Mouse (Mus musculus): ENCODE measurements at regions not wholly inside any gene's neighbourhood (a gene's known extent, or its start where the extent isn't known, plus 50 kb on each side); places are given as distances from the start of the nearest gene placed in this dataset.

- no peaks in the 10 kb centered on the region for H3K36me3 ChIP-seq (replicated peaks; ENCODE audit: control insufficient read depth, insufficient read depth, low read depth, low read length)
- DNase-seq (ENCODE audit: low spot score) (peak; percentile 70), ATAC-seq (replicated peaks; ENCODE audit: insufficient number of reproducible peaks, low FRiP score, low TSS enrichment, low read depth) (no peak)
- H3K4me1 ChIP-seq (ENCODE audit: control insufficient read depth, insufficient read depth, low read length): no peaks in the 10 kb centered on the region
- no peaks in the 10 kb centered on the region for H3K27me3 ChIP-seq (ENCODE audit: control insufficient read depth, insufficient read depth, low read length)
- no peak overlapping the region for H3K4me3 ChIP-seq (ENCODE audit: low read depth, low read length)
- H3K9me3 ChIP-seq (replicated peaks; ENCODE audit: control insufficient read depth, low read length): no peaks in the 10 kb centered on the region
- no peak overlapping the region for H3K4me2 ChIP-seq (ENCODE audit: low read depth, low read length)
- 55% methylated on average over 13 of the region's 13 CpGs for WGBS
- H3K27ac ChIP-seq (replicated peaks; ENCODE audit: low read depth, low read length): 0 out of 2 replicates have a peak overlapping the region, but pooled peaks have one; percentile 31
- H3K9ac ChIP-seq (replicated peaks; ENCODE audit: low read length): no peak overlapping the region
Measured at GRCm38 (mm10) chr7:67826936-67827335, 67.4 kb upstream of the Synm start.

DNA sequence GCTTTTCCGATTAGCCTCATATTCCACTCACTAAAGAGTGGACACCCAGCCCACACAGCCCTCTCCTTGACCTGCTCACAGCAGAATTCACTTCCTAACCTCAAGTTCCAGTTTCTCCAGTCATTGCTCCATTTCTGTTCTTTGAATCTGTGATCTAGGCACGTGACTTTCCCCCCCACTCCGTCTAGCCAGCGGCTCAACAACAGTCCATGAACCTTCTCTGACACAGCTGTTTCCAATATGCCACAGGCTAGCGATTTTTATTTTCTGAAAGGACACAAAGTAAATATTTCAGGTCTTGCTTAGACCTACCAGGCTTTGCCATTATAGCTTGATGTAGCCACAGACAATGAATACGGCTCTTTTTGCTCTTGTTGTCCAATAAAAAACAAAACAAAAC is 66.8 kb upstream of the Synm start:
- Histone ChIP-seq H3K9ac (replicated peaks; ENCODE audit: low read length) (no peak overlapping the region), H3K4me2 (ENCODE audit: low read depth, low read length) (no peak overlapping the region), H3K4me1 (ENCODE audit: control insufficient read depth, insufficient read depth, low read length) (no peaks in the 10 kb centered on the region), H3K27me3 (ENCODE audit: control insufficient read depth, insufficient read depth, low read length) (no peaks in the 10 kb centered on the region), H3K4me3 (ENCODE audit: low read depth, low read length) (no peak overlapping the region), H3K9me3 (replicated peaks; ENCODE audit: control insufficient read depth, low read length) (no peaks in the 10 kb centered on the region), H3K36me3 (replicated peaks; ENCODE audit: control insufficient read depth, insufficient read depth, low read depth, low read length) (no peaks in the 10 kb centered on the region), H3K27ac (replicated peaks; ENCODE audit: low read depth, low read length) (no peak overlapping the region)
- no peak for ATAC-seq (replicated peaks; ENCODE audit: insufficient number of reproducible peaks, low FRiP score, low TSS enrichment, low read depth)
- peak; percentile 86 for DNase-seq (ENCODE audit: low spot score)
- WGBS: 61% methylated on average over 6 of the region's 6 CpGs

DNA sequence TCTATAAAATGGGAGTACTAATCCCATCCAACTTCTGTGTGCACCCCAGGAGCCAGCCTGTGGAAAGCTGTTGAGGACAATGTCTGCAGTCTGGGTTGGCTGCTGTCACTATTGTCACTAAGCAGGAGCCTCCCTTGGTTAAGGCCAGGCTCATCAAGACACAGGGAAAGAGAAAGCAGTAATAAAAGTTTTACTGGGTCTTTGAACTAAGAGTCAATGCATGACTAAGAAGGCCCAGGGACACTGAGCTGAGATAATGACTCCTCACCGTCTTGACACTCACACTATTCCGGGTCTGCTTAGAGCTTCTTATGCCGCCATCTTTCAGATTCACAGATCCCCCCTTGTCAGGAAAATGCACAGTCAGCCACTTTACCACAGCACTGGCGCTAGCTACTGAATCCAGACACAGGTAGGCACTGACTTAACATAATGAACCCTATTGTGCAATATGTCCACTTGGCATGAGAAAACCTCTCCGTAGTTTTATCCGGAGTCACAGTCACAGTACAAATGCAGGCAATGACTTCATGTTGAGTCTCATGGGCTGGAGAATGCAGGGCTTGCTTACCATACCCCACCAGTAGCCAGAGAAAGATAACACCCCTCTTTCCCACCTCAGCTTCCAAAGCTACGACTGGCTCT is 66.2 kb upstream of the Synm start:
- DNase-seq (ENCODE audit: low spot score) (no peak), ATAC-seq (replicated peaks; ENCODE audit: insufficient number of reproducible peaks, low FRiP score, low TSS enrichment, low read depth) (no peak)
- no peaks in the 10 kb centered on the region for H3K4me1 ChIP-seq (ENCODE audit: control insufficient read depth, insufficient read depth, low read length)
- H3K36me3 ChIP-seq (replicated peaks; ENCODE audit: control insufficient read depth, insufficient read depth, low read depth, low read length): no peaks in the 10 kb centered on the region
- no peaks in the 10 kb centered on the region for H3K9me3 ChIP-seq (replicated peaks; ENCODE audit: control insufficient read depth, low read length)
- H3K4me3 ChIP-seq (ENCODE audit: low read depth, low read length): no peak overlapping the region
- 78% methylated on average over 7 of the region's 7 CpGs for WGBS
- no peak overlapping the region for H3K27ac ChIP-seq (replicated peaks; ENCODE audit: low read depth, low read length)
- H3K27me3 ChIP-seq (ENCODE audit: control insufficient read depth, insufficient read depth, low read length): no peaks in the 10 kb centered on the region
- H3K4me2 ChIP-seq (ENCODE audit: low read depth, low read length): no peak overlapping the region
- no peak overlapping the region for H3K9ac ChIP-seq (replicated peaks; ENCODE audit: low read length)

DNA sequence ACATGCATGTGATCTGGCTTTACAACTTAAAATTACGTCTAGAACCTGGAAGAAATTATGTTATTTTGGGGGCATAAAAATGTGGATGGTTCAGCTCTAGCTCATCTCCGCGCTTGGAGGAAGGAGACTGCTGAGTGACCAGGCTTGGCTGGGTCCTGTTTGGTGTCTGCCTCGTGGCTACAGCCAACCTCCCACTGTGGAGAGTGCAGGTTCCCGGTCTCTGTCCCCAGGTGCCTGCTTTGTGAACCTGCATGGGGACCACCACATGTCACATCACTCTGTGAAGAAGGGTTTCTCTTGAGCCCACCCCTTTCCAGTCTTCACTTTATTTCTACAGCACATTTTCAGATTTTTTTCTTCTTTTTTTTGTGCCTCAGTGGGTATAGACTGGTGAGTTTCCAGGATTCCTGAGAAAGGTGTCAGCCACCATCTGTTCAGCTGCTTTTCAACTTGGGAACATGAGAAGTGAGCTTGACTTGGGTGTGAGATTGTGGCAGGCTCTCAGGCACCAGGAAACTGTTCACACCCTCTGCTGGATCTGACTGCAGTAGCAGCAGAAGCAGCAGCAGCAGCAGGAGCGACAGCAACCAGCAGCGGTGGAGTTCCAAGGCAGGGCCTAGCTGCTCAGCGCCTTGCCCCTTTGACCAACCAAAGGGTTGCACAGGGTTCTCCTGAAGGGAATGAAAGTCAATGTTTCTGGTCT is 64.6 kb upstream of the Synm start:
- WGBS: 59% methylated on average over 8 of the region's 8 CpGs
- Histone ChIP-seq H3K4me1 (ENCODE audit: control insufficient read depth, insufficient read depth, low read length) (no peaks in the 10 kb centered on the region), H3K9ac (replicated peaks; ENCODE audit: low read length) (no peak overlapping the region), H3K27ac (replicated peaks; ENCODE audit: low read depth, low read length) (no peak overlapping the region), H3K27me3 (ENCODE audit: control insufficient read depth, insufficient read depth, low read length) (no peaks in the 10 kb centered on the region), H3K9me3 (replicated peaks; ENCODE audit: control insufficient read depth, low read length) (no peaks in the 10 kb centered on the region), H3K4me3 (ENCODE audit: low read depth, low read length) (no peak overlapping the region), H3K4me2 (ENCODE audit: low read depth, low read length) (no peak overlapping the region), H3K36me3 (replicated peaks; ENCODE audit: control insufficient read depth, insufficient read depth, low read depth, low read length) (no peaks in the 10 kb centered on the region)
- no peak for ATAC-seq (replicated peaks; ENCODE audit: insufficient number of reproducible peaks, low FRiP score, low TSS enrichment, low read depth)
- no peak for DNase-seq (ENCODE audit: low spot score)

- WGBS: 94% methylated on average over 5 of the region's 5 CpGs
- Histone ChIP-seq H3K4me1 (ENCODE audit: control insufficient read depth, insufficient read depth, low read length) (no peaks in the 10 kb centered on the region), H3K9ac (replicated peaks; ENCODE audit: low read length) (no peak overlapping the region), H3K9me3 (replicated peaks; ENCODE audit: control insufficient read depth, low read length) (no peaks in the 10 kb centered on the region), H3K4me2 (ENCODE audit: low read depth, low read length) (no peak overlapping the region), H3K36me3 (replicated peaks; ENCODE audit: control insufficient read depth, insufficient read depth, low read depth, low read length) (no peaks in the 10 kb centered on the region), H3K27me3 (ENCODE audit: control insufficient read depth, insufficient read depth, low read length) (no peaks in the 10 kb centered on the region), H3K27ac (replicated peaks; ENCODE audit: low read depth, low read length) (no peak overlapping the region), H3K4me3 (ENCODE audit: low read depth, low read length) (no peak overlapping the region)
- DNase-seq (ENCODE audit: low spot score) (no peak), ATAC-seq (replicated peaks; ENCODE audit: insufficient number of reproducible peaks, low FRiP score, low TSS enrichment, low read depth) (no peak)
Measured at GRCm38 (mm10) chr7:67819551-67819950, 60.0 kb upstream of the Synm start.

DNA sequence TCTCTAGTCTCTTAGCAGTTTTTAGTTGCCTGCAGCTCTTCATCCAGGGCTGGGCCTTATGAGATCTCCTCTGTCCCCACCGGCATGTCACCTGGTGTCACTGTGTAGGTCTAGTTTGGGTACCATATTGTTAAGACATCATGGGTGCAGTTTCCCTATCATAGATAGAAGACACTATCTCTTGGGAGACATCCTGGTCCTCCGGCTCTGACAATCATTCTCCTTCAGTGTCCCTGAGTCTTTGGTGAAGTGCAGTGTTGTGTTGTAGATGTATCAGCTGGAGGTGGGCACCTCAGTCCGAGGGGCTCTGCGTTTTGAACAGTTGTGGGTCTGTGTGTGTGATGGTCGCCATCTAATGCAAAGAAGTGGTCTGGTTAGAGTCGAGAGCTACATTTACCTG is 58.0 kb upstream of the Synm start:
- Histone ChIP-seq H3K4me2 (ENCODE audit: low read depth, low read length) (no peak overlapping the region), H3K36me3 (replicated peaks; ENCODE audit: control insufficient read depth, insufficient read depth, low read depth, low read length) (no peaks in the 10 kb centered on the region), H3K4me1 (ENCODE audit: control insufficient read depth, insufficient read depth, low read length) (no peaks in the 10 kb centered on the region), H3K27ac (replicated peaks; ENCODE audit: low read depth, low read length) (no peak overlapping the region), H3K4me3 (ENCODE audit: low read depth, low read length) (no peak overlapping the region), H3K9ac (replicated peaks; ENCODE audit: low read length) (no peak overlapping the region), H3K27me3 (ENCODE audit: control insufficient read depth, insufficient read depth, low read length) (no peaks in the 10 kb centered on the region), H3K9me3 (replicated peaks; ENCODE audit: control insufficient read depth, low read length) (no peaks in the 10 kb centered on the region)
- 93% methylated on average over 6 of the region's 6 CpGs for WGBS
- ATAC-seq (replicated peaks; ENCODE audit: insufficient number of reproducible peaks, low FRiP score, low TSS enrichment, low read depth) (no peak), DNase-seq (ENCODE audit: low spot score) (no peak)

GRCm38 (mm10) chr7:67814861-67815260 is 55.3 kb upstream of the Synm start:
- no peak overlapping the region for H3K4me3 ChIP-seq (ENCODE audit: low read depth, low read length)
- DNase-seq (ENCODE audit: low spot score) (no peak), ATAC-seq (replicated peaks; ENCODE audit: insufficient number of reproducible peaks, low FRiP score, low TSS enrichment, low read depth) (no peak)
- H3K27ac ChIP-seq (replicated peaks; ENCODE audit: low read depth, low read length): no peak overlapping the region
- no peaks in the 10 kb centered on the region for H3K36me3 ChIP-seq (replicated peaks; ENCODE audit: control insufficient read depth, insufficient read depth, low read depth, low read length)
- H3K27me3 ChIP-seq (ENCODE audit: control insufficient read depth, insufficient read depth, low read length): no peaks in the 10 kb centered on the region
- 58% methylated on average over 9 of the region's 9 CpGs for WGBS
- no peaks in the 10 kb centered on the region for H3K4me1 ChIP-seq (ENCODE audit: control insufficient read depth, insufficient read depth, low read length)
- H3K4me2 ChIP-seq (ENCODE audit: low read depth, low read length): no peak overlapping the region
- no peaks in the 10 kb centered on the region for H3K9me3 ChIP-seq (replicated peaks; ENCODE audit: control insufficient read depth, low read length)
- no peak overlapping the region for H3K9ac ChIP-seq (replicated peaks; ENCODE audit: low read length)

Measured in embryonic facial prominence, embryonic 11.5 days (tissue).